Mouse (Mus musculus) neural tube, embryonic 15.5 days (tissue): ENCODE results near the gene Cavin2. TPM values are rescaled to one million over a fixed set of nuclear protein-coding genes. Genes with fewer than 3 reads are reported as not detected.

Experiments used
- ATAC-seq: fragments of 200-750 bp; cut with Nextera tagmentation; 2 replicates; pipeline ENCODE4 v1.8.0; 2017; ENCODE audit warnings: mild to moderate bottlenecking, moderate TSS enrichment, moderate library complexity; ENCODE audit not compliant: low FRiP score
- H3K27ac ChIP-seq: fragments of 300-500 bp; sonication (generic); replicated peaks from 2 replicates; pipeline ENCODE4 v1.5.1; 2015; ENCODE audit warnings: mild to moderate bottlenecking, inconsistent platforms
- H3K27me3 ChIP-seq: fragments of 300-500 bp; sonication (generic); replicated peaks from 2 replicates; pipeline ENCODE4 v1.6.1; 2015; ENCODE audit warnings: inconsistent platforms
- H3K36me3 ChIP-seq: fragments of 300-500 bp; sonication (generic); 2 replicates; pipeline ENCODE4 v1.6.1; 2015; ENCODE audit warnings: inconsistent platforms
- H3K4me1 ChIP-seq: fragments of 300-500 bp; sonication (generic); 2 replicates; pipeline ENCODE4 v1.6.1; 2015; ENCODE audit warnings: inconsistent platforms
- H3K4me2 ChIP-seq: fragments of 300-500 bp; sonication (generic); 2 replicates; pipeline ENCODE4 v1.6.1; 2015; ENCODE audit warnings: inconsistent platforms, mild to moderate bottlenecking, moderate library complexity
- H3K4me3 ChIP-seq: fragments of 300-500 bp; sonication (generic); replicated peaks from 2 replicates; pipeline ENCODE4 v1.5.1; 2015; ENCODE audit warnings: mild to moderate bottlenecking, inconsistent platforms
- H3K9ac ChIP-seq: fragments of 300-500 bp; sonication (generic); replicated peaks from 2 replicates; pipeline ENCODE4 v1.6.1; 2015; ENCODE audit warnings: mild to moderate bottlenecking, inconsistent platforms
- H3K9me3 ChIP-seq: fragments of 300-500 bp; sonication (generic); replicated peaks from 2 replicates; pipeline ENCODE4 v1.6.1; 2016; ENCODE audit warnings: inconsistent platforms
- WGBS: fragments of 180-500 bp; shearing (Covaris S2); methylation state at CpG from one replicate; pipeline ENCODE4 v1.1.7; 2015; ENCODE audit warnings: mixed read lengths; 5-methylcytosine and 5-hydroxymethylcytosine counted together
- polyA plus RNA-seq: library from polyadenylated mRNA; unstranded; fragments of >200 nt; fragmentation: Nextera tagmentation; extraction: Ambion mirVana; gene quantifications from 2 replicates; pipeline ENCODE4 v1.2.1, GENCODE M21; 2015

Cavin2 gene
- polyA plus RNA-seq, 1 experiment from 2014 or later = 11.1 TPM

- Histone ChIP-seq H3K4me2 (no peak overlapping the region), H3K27ac (no peak overlapping the region), H3K36me3 (no peaks in the 10 kb centered on the region), H3K4me3 (no peak overlapping the region), H3K27me3 (no peaks in the 10 kb centered on the region), H3K9ac (no peak overlapping the region), H3K4me1 (peaks cover 7% of the 10 kb centered on the region), H3K9me3 (no peaks in the 10 kb centered on the region)
- no peak for ATAC-seq
- 82% methylated on average over 1 of the region's 1 CpGs for WGBS
Measured at GRCm38 (mm10) chr1:51328541-51328940, 39.6 kb downstream of the Cavin2 start.

DNA sequence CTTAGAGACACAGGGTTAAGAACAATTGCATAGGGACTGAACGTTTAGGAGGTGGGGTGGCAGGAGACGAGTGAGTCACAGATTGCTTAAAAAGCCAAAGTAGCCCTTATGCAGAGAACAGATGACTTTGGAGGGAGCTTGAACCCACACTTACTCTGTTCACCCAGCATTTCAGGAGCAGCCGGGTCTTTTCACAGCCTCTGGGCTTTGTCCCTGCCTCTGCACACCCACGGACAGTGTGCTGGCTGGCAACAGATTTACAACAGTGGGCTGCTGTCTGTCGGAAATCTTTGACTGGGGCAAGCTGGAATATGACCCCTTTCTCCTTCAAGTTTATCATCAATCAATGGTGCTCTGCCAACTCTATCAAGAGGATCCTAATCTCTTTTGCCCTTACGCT is 44.1 kb downstream of the Cavin2 start:
- Histone ChIP-seq H3K9me3 (no peaks in the 10 kb centered on the region), H3K4me3 (peak overlapping the region; percentile 33; the same call in 1 of the 2 replicates), H3K9ac (no peak overlapping the region; the same call in 1 of the 2 replicates), H3K27ac (peak overlapping the region; percentile 82), H3K4me2 (peak overlapping the region; percentile 60), H3K4me1 (peaks cover 21% of the 10 kb centered on the region), H3K27me3 (no peaks in the 10 kb centered on the region), H3K36me3 (no peaks in the 10 kb centered on the region)
- ATAC-seq = 0 out of 2 replicates have a peak, but pooled peaks have one; percentile 29
- WGBS = 24% methylated on average over 6 of the region's 6 CpGs

DNA sequence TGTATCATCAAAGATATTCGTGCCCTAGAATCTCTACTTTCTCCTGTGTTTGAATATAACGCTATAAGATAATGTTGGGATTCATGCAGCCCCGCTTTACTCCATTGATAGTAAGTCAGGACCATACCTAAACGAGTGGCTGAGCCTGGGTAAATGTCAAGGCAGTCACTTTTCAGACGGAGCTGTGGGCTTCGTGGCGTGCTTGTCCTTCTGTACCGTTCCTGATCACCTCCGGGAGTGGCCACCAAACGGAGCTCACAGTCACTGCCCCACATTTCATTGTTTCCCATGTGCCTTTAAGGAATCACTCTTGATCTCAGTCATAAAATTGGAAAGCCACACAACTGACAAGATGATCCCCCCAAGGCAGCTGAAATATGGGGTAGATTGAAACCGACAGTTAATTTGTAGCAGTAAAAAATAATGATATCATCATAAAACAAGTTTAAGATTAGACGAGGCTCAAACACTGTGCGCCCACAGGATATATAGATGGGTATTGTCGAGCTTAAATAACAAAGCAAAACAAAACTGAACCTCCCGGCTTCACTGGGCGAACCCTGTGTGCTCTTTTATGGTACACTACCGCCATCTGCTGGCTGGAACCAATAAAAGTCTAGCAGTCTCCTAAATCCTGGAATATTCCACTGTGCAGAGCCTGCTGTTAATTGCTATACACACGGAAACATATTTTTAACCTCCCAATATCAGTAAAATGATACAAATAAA is 44.8 kb downstream of the Cavin2 start:
- peak; percentile 91 for ATAC-seq
- Histone ChIP-seq H3K4me2 (peak overlapping the region; percentile 60), H3K36me3 (no peaks in the 10 kb centered on the region), H3K4me3 (peak overlapping the region; percentile 33), H3K9me3 (no peaks in the 10 kb centered on the region), H3K4me1 (peaks cover 21% of the 10 kb centered on the region), H3K27me3 (no peaks in the 10 kb centered on the region), H3K9ac (peak overlapping the region; percentile 41), H3K27ac (peak overlapping the region; percentile 82)
- 9% methylated on average over 18 of the region's 18 CpGs for WGBS

- H3K9me3 ChIP-seq = no peaks in the 10 kb centered on the region
- peak overlapping the region; percentile 60 for H3K4me2 ChIP-seq
- 0 out of 2 replicates have a peak overlapping the region, but pooled peaks have one; percentile 6 for H3K9ac ChIP-seq
- peaks cover 21% of the 10 kb centered on the region for H3K4me1 ChIP-seq
- H3K36me3 ChIP-seq = no peaks in the 10 kb centered on the region
- no peak overlapping the region for H3K4me3 ChIP-seq
- ATAC-seq = peak; percentile 83
- H3K27ac ChIP-seq = peak overlapping the region; percentile 82
- 19% methylated on average over 6 of the region's 6 CpGs for WGBS
- H3K27me3 ChIP-seq = no peaks in the 10 kb centered on the region
Measured at GRCm38 (mm10) chr1:51334289-51334688, 45.4 kb downstream of the Cavin2 start.

GRCm38 (mm10) chr1:51335081-51335480 is 46.2 kb downstream of the Cavin2 start:
- H3K9ac ChIP-seq = no peak overlapping the region

GRCm38 (mm10) chr1:51344160-51344559 is 55.2 kb downstream of the Cavin2 start:
- H3K4me1 ChIP-seq = 0 out of 2 replicates have a peak, but pooled peaks cover under 1% of the 10 kb centered on the region
- no peak overlapping the region for H3K4me3 ChIP-seq
- H3K36me3 ChIP-seq = no peaks in the 10 kb centered on the region
- H3K27ac ChIP-seq = no peak overlapping the region
- no peaks in the 10 kb centered on the region for H3K27me3 ChIP-seq
- no peak overlapping the region for H3K9ac ChIP-seq
- WGBS = 75% methylated on average over 3 of the region's 3 CpGs
- H3K9me3 ChIP-seq = no peaks in the 10 kb centered on the region
- ATAC-seq = 0 out of 2 replicates have a peak, but pooled peaks have one; percentile 35
- no peak overlapping the region for H3K4me2 ChIP-seq

More at GRCm38 (mm10) chr1:51335081-51335480, 46.2 kb downstream of the Cavin2 start:
- Histone ChIP-seq H3K4me1 (peaks cover 21% of the 10 kb centered on the region), H3K27ac (no peak overlapping the region), H3K4me2 (no peak overlapping the region), H3K27me3 (no peaks in the 10 kb centered on the region), H3K36me3 (no peaks in the 10 kb centered on the region), H3K9me3 (no peaks in the 10 kb centered on the region), H3K4me3 (no peak overlapping the region)
- ATAC-seq = no peak
- WGBS = 89% methylated on average over 2 of the region's 2 CpGs

- Histone ChIP-seq H3K4me1 (0 out of 2 replicates have a peak, but pooled peaks cover 3% of the 10 kb centered on the region), H3K36me3 (no peaks in the 10 kb centered on the region), H3K27ac (no peak overlapping the region), H3K27me3 (no peaks in the 10 kb centered on the region), H3K4me2 (no peak overlapping the region), H3K9ac (no peak overlapping the region), H3K4me3 (no peak overlapping the region), H3K9me3 (no peaks in the 10 kb centered on the region)
- ATAC-seq = no peak
- WGBS = 91% methylated on average over 3 of the region's 3 CpGs
Measured at GRCm38 (mm10) chr1:51347596-51347995, 58.7 kb downstream of the Cavin2 start.

GRCm38 (mm10) chr1:51348631-51349030 is 59.7 kb downstream of the Cavin2 start:
- no peak overlapping the region for H3K9ac ChIP-seq
- ATAC-seq = no peak
- no peak overlapping the region for H3K4me3 ChIP-seq

DNA sequence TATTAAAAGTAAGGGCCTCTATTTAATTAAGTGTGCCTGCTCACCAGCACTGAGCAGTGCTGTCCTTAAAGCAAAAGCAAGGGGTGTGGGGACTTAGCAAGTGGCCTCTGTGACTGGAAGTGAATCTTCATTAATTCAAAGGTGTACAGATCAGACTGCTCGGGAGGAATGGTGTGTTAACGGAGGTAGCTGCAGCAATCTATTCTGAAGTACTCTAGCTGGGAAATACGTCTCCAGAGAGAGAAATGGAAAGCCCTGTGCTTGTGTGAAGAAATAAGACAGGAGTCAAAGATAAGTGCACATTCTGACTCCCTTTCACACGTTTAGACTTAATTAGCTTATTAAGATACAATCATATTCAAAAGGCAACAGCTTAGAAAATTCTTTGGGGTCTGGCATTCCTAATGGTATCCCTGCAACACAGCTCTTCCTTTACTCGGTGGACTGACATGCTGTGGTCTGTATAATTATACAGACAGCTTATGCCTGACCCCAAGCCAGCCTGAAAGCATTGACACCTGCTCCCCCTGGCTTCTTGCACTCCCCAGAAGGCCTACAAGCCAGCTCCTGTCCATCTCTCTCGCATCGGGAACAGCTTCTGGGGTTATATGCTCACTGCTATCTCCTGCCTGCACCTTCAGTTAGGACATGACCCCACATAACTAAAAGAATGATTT is 60.5 kb downstream of the Cavin2 start:
- Histone ChIP-seq H3K27me3 (no peaks in the 10 kb centered on the region), H3K27ac (no peak overlapping the region), H3K36me3 (no peaks in the 10 kb centered on the region), H3K9ac (no peak overlapping the region), H3K4me3 (no peak overlapping the region), H3K4me1 (0 out of 2 replicates have a peak, but pooled peaks cover 3% of the 10 kb centered on the region), H3K4me2 (no peak overlapping the region), H3K9me3 (no peaks in the 10 kb centered on the region)
- WGBS = 44% methylated on average over 7 of the region's 7 CpGs
- ATAC-seq = peak; percentile 69; the same call in 1 of the 2 replicates

More at GRCm38 (mm10) chr1:51348631-51349030, 59.7 kb downstream of the Cavin2 start:
- no peak overlapping the region for H3K4me2 ChIP-seq
- no peaks in the 10 kb centered on the region for H3K9me3 ChIP-seq
- 0 out of 2 replicates have a peak, but pooled peaks cover 3% of the 10 kb centered on the region for H3K4me1 ChIP-seq
- H3K27ac ChIP-seq = no peak overlapping the region
- no peaks in the 10 kb centered on the region for H3K36me3 ChIP-seq
- H3K27me3 ChIP-seq = no peaks in the 10 kb centered on the region
- WGBS = 63% methylated on average over 7 of the region's 7 CpGs
